Mouse (Mus musculus): ENCODE measurements at regions not wholly inside any gene's neighbourhood (a gene's known extent, or its start where the extent isn't known, plus 50 kb on each side); places are given as distances from the start of the nearest gene placed in this dataset.

- peak; percentile 51 for DNase-seq (ENCODE audit: low read depth, low spot score)
Observed at GRCm38 (mm10) chr11:45533402-45534056, 318.3 kb upstream of the Clint1 start.

- no peak for DNase-seq (ENCODE audit: low read depth, low spot score)
Observed at GRCm38 (mm10) chr11:45535501-45536025, 316.3 kb upstream of the Clint1 start.

- DNase-seq (ENCODE audit: low read depth, low spot score), result no peak
Observed at GRCm38 (mm10) chr11:45538011-45538410, 313.8 kb upstream of the Clint1 start.

GRCm38 (mm10) chr11:45539459-45539858, 312.4 kb upstream of the Clint1 start:
- DNase-seq (ENCODE audit: low read depth, low spot score), result peak; percentile 84

GRCm38 (mm10) chr11:45544531-45544930, 307.3 kb upstream of the Clint1 start:
- no peak for DNase-seq (ENCODE audit: low read depth, low spot score)

GRCm38 (mm10) chr11:45545896-45546626, 305.8 kb upstream of the Clint1 start:
- no peak for DNase-seq (ENCODE audit: low read depth, low spot score)

- DNase-seq (ENCODE audit: low read depth, low spot score), result no peak
Observed at GRCm38 (mm10) chr11:45546861-45547260, 305.0 kb upstream of the Clint1 start.

- DNase-seq (ENCODE audit: low read depth, low spot score), result no peak
Observed at GRCm38 (mm10) chr11:45550376-45550775, 301.5 kb upstream of the Clint1 start.

GRCm38 (mm10) chr11:45577469-45578154, 274.2 kb upstream of the Clint1 start:
- DNase-seq (ENCODE audit: low read depth, low spot score), result peak; percentile 47

- DNase-seq (ENCODE audit: low read depth, low spot score), result peak; percentile 12
Observed at GRCm38 (mm10) chr11:45592335-45592734, 259.5 kb upstream of the Clint1 start.

GRCm38 (mm10) chr11:45592890-45593642, 258.8 kb upstream of the Clint1 start:
- peak; percentile 26 for DNase-seq (ENCODE audit: low read depth, low spot score)

- DNase-seq (ENCODE audit: low read depth, low spot score), result no peak
Observed at GRCm38 (mm10) chr11:45595372-45595771, 256.5 kb upstream of the Clint1 start.

- DNase-seq (ENCODE audit: low read depth, low spot score), result no peak
Observed at GRCm38 (mm10) chr11:45621824-45622223, 230.0 kb upstream of the Clint1 start.

GRCm38 (mm10) chr11:45622701-45623100, 229.2 kb upstream of the Clint1 start:
- no peak for DNase-seq (ENCODE audit: low read depth, low spot score)

GRCm38 (mm10) chr11:45624233-45624632, 227.6 kb upstream of the Clint1 start:
- DNase-seq (ENCODE audit: low read depth, low spot score), result no peak

GRCm38 (mm10) chr11:45629250-45629649, 222.6 kb upstream of the Clint1 start:
- peak; percentile 15 for DNase-seq (ENCODE audit: low read depth, low spot score)

GRCm38 (mm10) chr11:45634535-45635235, 217.2 kb upstream of the Clint1 start:
- DNase-seq (ENCODE audit: low read depth, low spot score), result no peak

GRCm38 (mm10) chr11:45635896-45636295, 216.0 kb upstream of the Clint1 start:
- DNase-seq (ENCODE audit: low read depth, low spot score), result no peak

GRCm38 (mm10) chr11:45639236-45639635, 212.6 kb upstream of the Clint1 start:
- DNase-seq (ENCODE audit: low read depth, low spot score), result no peak

GRCm38 (mm10) chr11:45642142-45642756, 209.6 kb upstream of the Clint1 start:
- no peak for DNase-seq (ENCODE audit: low read depth, low spot score)
